Mouse (Mus musculus) A20 (cell line): ENCODE measurements around the gene Dxo.

Source experiments
- DNase-seq: peaks from one replicate; pipeline ENCODE4 v3.0.0-alpha.2; 2011; ENCODE audit warnings: low read depth, low spot score

Gene Dxo

DNA sequence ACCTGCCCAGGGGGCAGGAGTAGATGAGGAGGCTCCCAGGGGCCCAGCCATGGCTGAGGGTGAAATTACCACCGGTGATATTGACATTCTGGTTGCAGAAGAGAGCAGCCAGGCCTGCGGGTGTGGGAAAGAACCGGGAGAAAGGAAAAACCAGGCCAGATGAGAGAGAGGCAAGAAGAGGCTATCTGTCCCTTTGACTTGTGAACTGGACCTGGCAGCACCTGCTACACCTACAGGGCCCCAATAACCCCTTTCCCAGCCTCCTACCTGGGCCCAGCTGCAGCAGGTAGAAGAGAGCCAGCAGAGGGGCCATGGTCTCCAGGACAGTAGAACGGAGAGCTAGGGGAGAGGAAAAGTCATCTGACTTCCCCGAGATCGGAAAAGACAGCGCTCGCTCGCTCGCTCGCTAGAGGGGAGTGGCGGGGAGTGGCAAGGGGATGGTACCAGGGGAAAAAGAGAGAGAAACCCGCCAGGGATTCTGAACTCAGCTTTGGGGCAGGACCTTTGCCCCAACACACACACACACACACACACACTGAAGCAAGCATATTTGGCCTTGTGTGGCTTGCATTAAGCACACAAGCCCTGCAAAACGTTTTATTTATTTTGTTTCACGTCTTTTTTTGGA is 45.0 kb downstream of the Dxo start, which contains the start of gene Gm20547:
Gene Gm20547, minus strand, starts transcription at position 360 of the 628 bp plus-strand sequence.
- no peak for DNase-seq

DNA sequence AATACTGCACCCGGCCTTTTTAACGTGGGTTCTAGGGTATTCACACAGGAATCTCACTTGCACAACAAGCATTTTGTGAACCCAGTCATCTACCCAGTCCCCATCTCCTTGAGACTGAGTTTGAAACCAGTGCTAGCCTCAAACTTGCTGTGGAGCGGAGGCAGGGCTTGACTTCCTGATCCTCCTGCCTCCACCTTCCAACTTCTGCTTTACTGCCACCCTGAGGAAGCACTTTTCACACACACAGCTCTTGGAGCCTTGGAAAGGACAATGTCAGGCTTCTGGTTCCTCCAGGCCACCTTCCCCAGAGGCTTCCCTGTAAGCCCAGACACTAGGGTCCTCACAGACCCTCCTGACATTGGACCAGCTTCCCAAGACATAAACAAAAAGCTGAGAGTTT is 46.5 kb downstream of the Dxo start:
- DNase-seq: no peak

DNA sequence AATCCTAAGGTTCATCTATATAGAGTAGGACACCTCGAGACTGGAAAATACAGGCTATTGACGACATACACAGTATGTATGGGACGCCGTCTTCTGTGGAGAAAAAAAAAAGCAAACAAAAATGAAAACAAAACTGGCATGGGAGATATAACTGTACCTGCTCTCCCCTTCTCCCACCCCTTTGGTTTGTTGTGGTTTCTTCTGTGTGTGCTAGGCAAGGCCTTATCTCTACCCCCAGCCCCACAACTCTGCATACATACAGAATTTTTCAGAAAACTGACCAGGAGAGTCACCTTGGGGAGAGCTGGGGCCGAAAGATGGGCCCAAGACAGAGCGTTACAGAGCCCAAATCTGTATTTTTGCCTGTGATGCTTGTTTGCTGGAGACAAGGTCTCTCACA is 47.9 kb downstream of the Dxo start:
- DNase-seq: no peak

DNA sequence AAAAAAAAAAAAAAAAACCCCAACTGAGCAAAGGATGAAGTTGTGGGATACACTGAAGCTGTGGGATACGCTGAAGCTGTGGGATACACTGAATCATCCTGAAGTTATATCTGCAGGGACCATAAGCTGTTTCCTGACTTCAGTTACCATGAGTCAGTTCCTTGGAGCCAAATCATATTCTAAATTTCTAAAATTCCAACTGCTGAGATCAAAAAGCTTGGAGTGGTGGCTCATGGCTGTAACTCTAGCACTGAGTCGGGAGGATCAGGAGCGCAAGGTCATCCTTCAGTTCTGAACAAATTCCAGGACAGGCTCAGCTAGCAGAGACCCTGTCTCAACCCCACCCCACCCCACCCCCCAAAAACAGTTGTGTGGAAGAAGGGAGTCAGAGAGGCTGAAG is 48.8 kb downstream of the Dxo start:
- no peak for DNase-seq

DNA sequence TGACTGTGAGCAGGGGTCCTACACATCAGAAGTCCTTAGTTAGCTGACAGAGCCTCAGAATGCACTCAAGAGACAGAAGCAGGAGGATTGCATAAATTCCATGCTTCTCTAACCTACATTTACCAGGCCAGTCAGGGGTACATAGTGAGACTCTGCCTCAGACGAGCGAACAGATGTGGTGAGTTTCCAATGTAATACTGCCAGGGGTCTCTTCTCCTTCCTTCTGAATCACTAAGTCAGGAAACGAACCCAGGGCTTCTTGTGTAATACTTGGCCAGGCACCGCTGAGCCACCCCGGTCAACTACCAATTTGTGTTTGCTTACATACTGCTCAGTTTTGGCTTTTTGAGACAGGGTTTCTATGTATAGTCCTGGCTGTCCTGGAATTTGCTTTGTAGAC is 51.1 kb downstream of the Dxo start:
- no peak for DNase-seq
